Mouse (Mus musculus) kidney, adult 2 months (tissue): Measurements from ENCODE around the gene Spdye4a.

Source experiments
- CTCF ChIP-seq: fragments of 200-500 bp; conservative IDR thresholded peaks from 2 replicates; pipeline ENCODE4 v1.5.1; 2011; ENCODE audit warnings: low read depth, mild to moderate bottlenecking, control low read depth, low read length, moderate library complexity, mixed read lengths; ENCODE audit not compliant: insufficient read depth, insufficient read length
- POLR2A ChIP-seq: fragments of 200-500 bp; IDR thresholded peaks from one replicate; pipeline ENCODE4 v1.6.1; 2011; ENCODE audit warnings: low read depth, low read length, control low read depth

- TF ChIP-seq CTCF (no peak), POLR2A (no peak)
Measured at GRCm38 (mm10) chr5:143192806-143193205, 33.9 kb downstream of the Spdye4a start.
